Mouse (Mus musculus) heart, adult 2 months (tissue): ENCODE data around the gene Zfp1.

ENCODE experiments used
- CTCF ChIP-seq: fragments of 200-600 bp; IDR thresholded peaks from 2 replicates; pipeline ENCODE4 v1.8.1; 2022; ENCODE audit warnings: antibody characterized with exemption, mild to moderate bottlenecking, moderate library complexity
- POLR2A ChIP-seq: fragments of 200-500 bp; IDR thresholded peaks from 2 replicates; pipeline ENCODE4 v1.6.1; 2011; ENCODE audit warnings: mild to moderate bottlenecking, low read depth, low read length, control low read depth; ENCODE audit not compliant: insufficient read depth

DNA sequence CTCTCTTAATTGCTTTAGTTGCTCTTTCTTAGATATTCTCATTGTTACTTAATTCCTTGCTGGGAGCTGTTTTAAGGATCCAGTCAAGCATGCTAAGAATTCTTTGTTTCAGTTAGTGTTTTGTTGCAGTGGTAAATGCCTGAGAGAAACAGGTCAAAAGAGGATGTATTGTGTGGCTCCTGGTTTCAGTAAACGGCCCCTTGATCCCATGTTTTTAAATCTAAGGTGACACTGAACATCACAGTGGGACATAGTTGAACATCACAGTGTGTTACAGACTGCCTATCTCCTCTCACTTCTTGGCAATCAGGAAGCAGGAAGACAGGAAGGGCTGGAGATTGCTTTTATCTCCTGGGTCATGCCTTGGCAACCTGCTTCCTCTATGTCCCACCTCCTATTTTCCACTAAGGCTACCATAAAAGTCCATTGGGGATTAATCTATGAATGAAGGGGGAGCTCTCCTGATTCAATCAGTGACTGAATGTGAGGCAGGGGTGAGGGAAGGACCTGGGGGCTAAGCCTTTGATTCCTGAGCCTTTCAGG lies 14.2 kb downstream of the Zfp1 start:
- TF ChIP-seq CTCF: no peak
- TF ChIP-seq POLR2A: no peak
